Mouse (Mus musculus): ENCODE measurements around the gene Cited2. TPM values are rescaled to one million over a fixed set of nuclear protein-coding genes. Genes with fewer than 3 reads are reported as not detected.

Gene Cited2
- total RNA-seq, 2 experiments from 2014 or later, result 35.7 to 36.8 TPM

DNA sequence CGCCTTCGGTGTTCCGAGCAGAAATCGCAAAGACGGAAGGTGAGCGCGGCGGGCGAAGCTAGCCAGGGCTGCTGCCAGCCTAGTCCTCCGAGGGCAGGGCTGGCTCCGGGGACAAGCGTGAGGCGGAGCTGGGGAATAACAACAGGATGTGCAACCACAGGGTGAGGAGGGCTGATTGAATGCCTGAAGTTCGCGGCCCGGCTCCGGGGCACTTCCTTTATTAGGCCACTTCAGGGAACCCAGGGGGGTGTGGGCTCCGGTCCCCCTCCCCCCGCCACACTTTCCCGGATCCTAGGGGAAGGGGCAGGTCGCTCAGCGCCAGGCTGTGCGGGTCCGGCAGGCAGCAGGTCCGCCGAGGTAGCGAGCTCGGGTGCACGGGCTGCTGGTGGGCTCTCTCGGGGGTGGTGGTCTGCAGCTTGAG is 413 bp downstream of the Cited2 start:
- no peak for DNase-seq (ENCODE audit: low spot score in 2 of 2)

GRCm38 (mm10) chr10:17723871-17724741 is 1.1 kb downstream of the Cited2 start:
- peak; percentile 76 to 79 for DNase-seq (ENCODE audit: low spot score in 2 of 2)

DNA sequence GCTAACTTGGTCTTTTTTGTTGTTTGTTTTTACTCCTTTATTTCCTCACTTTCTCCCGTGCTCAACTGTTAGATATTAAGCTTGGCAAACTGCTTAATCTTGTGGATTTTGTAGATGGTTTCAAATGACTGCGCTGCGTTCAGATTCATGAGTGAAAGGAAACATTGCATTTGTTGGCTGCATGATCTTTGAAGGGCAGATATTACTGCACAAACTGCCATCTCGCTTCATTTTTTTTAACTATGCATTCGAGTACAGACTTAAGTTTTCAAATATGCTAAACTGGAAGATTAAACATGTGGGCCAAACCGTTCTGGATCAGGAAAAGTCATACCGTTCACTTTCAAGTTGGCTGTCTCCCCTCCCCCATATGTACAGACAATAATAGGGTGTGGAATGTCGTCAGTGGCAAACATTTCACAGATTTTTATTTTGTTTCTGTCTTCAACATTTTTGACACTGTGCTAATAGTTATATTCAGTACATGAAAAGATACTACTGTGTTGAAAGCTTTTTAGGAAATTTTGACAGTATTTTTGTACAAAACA is 2.1 kb downstream of the Cited2 start:
- no peak for DNase-seq (ENCODE audit: low spot score in 2 of 2)

GRCm38 (mm10) chr10:17725644-17726372 is 2.8 kb downstream of the Cited2 start:
- DNase-seq (ENCODE audit: low spot score in 2 of 2), result no peak

- no peak for DNase-seq (ENCODE audit: low spot score in 2 of 2)
Measured at GRCm38 (mm10) chr10:17726373-17726720, 3.3 kb downstream of the Cited2 start.

GRCm38 (mm10) chr10:17727161-17727925 is 4.3 kb downstream of the Cited2 start:
- peak in 1 of 2 experiments; percentile 32 for DNase-seq (ENCODE audit: low spot score in 2 of 2)

GRCm38 (mm10) chr10:17727926-17728279 is 4.9 kb downstream of the Cited2 start:
- DNase-seq (ENCODE audit: low spot score in 2 of 2), result peak in 1 of 2 experiments; percentile 60

DNA sequence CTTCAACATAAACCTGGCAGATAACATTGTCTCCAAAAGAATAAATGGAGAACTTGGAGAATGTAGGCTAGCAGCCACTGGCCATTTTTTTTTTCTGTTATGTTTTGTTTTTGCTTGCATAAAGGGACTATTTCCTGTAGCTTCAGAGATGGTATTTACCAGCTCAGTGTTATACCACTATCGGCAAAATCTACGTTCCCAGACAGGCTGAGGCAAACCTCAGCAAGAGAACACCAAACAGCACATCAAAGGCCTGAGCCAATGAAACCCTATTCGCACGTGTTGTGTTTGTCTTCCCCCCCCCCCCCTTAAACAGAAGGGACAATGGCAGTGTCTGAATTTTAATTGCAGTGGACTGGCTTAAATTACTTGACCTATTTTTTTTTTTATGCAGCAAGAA is 5.7 kb downstream of the Cited2 start:
- DNase-seq (ENCODE audit: low spot score in 2 of 2), result no peak

DNA sequence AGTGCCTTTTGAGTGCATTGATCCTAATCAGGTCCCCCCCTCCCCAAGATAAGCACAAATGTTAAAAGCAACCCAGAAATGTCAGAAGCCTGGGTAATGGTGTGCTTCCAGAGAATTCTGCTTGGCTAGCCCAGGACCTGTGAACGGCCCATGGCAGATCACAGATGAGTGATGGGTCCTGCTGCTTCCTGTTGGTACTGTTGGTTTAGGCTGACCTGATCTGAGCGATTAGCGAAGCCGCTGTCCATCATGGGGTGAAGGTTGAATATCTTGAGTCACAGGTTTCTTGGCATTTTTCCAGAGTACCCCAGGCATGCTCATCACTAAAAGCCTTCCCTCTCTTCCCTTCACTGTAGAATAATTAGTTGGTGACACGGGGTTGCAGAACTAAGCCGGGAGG is 6.5 kb downstream of the Cited2 start:
- DNase-seq (ENCODE audit: low spot score in 2 of 2), result no peak

GRCm38 (mm10) chr10:17733057-17733456 is 10.0 kb downstream of the Cited2 start:
- DNase-seq (ENCODE audit: low spot score in 2 of 2), result peak; percentile 69 to 81

- DNase-seq (ENCODE audit: low spot score in 2 of 2), result no peak
Measured at GRCm38 (mm10) chr10:17742581-17742980, 19.6 kb downstream of the Cited2 start.

DNA sequence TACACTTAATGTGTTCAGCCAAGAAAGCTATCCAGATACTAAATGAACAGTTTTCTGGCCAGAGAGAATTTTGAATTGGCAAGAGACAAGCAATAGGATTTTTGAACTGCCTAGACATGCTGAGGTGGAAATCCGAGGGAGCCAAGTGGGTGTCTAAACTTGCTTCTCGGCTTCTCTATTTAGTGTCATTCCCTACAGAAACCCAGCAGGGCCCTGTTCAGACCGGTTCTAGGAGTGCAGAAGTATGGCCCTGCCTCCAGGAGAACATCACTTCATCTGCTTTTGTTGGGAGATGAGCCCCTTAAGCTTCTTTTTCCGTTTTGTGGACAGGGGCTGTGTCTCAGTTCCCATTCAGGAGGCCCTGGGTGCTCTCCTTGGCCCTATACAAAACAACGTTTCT is 29.5 kb downstream of the Cited2 start:
- no peak for DNase-seq (ENCODE audit: low spot score in 2 of 2)

DNA sequence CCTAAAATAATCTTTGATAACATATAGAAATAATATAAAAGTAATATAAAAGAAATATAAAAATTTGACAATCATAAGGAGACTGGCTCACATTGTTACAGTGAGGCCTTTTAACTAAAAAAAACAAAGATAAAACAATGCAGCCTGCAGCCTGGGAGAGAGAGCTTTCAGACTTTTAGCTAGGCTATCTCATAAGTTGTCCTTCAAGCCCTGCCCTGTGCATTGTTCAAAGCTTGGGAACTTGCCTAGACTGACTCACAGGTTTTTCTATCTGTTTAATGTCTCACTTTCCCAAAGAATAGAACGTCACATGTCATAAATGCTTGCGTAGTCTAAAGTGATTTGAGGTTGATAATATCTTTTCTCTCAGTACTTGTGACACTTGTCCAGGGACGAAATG is 36.8 kb downstream of the Cited2 start:
- no peak for DNase-seq (ENCODE audit: low spot score in 2 of 2)

- DNase-seq (ENCODE audit: low spot score in 2 of 2), result no peak
Measured at GRCm38 (mm10) chr10:17760750-17761613, 38.0 kb downstream of the Cited2 start.

GRCm38 (mm10) chr10:17761652-17762051 is 38.6 kb downstream of the Cited2 start:
- no peak for DNase-seq (ENCODE audit: low spot score in 2 of 2)

DNA sequence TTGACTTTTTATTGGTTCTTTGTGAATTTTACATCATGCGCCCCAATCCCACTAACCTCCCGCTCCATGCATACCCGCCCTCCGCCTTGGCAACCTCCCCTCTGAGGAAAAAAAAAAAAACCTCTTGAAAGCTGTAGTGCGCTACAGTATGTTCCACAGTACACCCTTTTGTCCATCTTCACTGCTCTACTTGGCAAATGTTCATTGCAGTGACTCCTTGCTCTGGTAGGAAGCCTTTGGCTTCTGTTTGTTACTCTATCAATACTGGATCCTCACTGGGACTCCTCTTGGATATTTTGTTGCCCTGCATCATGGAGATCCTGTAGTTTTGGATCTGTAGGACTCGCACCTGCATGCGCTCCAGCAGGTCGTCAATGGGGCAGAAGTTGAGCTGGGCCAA is 39.9 kb downstream of the Cited2 start:
- DNase-seq (ENCODE audit: low spot score in 2 of 2), result no peak

GRCm38 (mm10) chr10:17769856-17770255 is 46.8 kb downstream of the Cited2 start:
- peak in 1 of 2 experiments; percentile 16 for DNase-seq (ENCODE audit: low spot score in 2 of 2)

DNA sequence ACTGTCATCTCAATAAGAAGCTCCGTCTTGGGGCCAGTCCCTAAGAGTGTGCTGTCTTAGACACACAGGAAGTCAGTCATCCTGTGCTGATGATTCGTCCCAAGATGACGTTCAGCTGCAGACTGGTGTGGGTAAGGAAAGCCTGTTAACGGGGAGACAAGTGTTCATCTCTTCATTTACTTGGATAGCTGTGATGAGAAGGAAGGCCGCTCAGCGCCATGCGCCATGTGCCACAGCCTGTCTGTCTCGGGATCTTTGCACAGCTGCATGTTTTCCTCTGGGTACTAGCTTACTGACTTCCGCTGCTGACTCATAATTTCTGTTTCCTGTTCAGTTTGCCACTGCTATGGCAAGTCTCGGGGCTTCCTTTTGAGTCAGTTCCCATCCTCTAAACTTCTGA is 49.3 kb downstream of the Cited2 start:
- DNase-seq (ENCODE audit: low spot score in 2 of 2), result no peak

GRCm38 (mm10) chr10:17774366-17774765 is 51.3 kb downstream of the Cited2 start:
- no peak for DNase-seq (ENCODE audit: low spot score in 2 of 2)

DNA sequence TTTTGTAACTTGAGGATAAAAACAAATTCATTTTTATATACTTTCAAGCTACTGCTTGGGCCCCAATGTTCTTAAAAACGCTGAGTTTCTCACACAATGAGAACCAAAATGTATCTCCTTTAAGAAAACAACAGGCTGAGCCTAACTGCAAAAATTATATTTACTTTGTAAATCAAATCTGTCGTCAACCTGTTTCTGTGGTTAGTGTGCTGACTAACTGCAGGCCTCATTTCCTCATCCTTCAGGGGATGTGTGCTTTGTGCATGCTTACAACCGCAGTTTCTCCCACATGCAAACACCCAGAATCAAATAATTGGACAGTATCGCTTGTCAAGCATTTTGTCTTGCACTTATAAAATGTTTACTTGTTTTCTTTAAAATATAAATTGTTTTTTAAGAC is 52.1 kb downstream of the Cited2 start:
- DNase-seq (ENCODE audit: low spot score in 2 of 2), result no peak

Measured in layer of hippocampus, postnatal 14 days (tissue).